Comparison of ENCODE assay signal across 19 mouse cellular contexts in the genomic region with DNA sequence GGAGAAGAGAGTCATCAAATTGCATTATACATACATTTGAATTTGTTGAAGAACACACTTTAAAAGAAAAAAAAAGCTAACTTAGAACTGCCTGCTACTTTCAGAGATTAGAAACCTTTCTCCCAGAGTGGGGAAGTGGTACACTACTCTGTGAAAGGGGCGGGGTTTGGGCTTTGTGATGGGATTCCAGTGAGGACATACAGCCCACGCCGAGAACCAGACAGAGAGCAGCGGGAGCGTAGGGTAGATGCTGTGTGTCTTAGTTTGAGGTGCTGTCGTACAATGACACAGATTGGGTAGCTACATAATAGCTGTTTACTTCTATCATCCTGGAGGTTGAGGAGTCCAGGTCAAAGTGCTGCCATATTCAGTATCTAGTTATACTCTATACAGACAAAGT.
DNase-seq lines count a peak whose midpoint lies in the region; ATAC-seq and TF ChIP-seq lines count a peak whose summit lies in the region.
"Had no signal": no experiment of that assay in that cellular context is flagged by ENCODE, and none has a peak within 500 bp of the region (broad histone marks: within the 10 kb centered on the region; RNA-seq: fewer than 3 reads in every experiment).

No protein-coding gene starts in this region.

- 95% methylated on average over 6 of the region's 6 CpGs for WGBS in midbrain, embryonic 11.5 days
- 92% methylated on average over 6 of the region's 6 CpGs for WGBS in midbrain, postnatal 0 days

- no peak overlapping the region for H3K9ac ChIP-seq in midbrain, embryonic 11.5 days (ENCODE audit: low read length)
- H3K9ac ChIP-seq in midbrain, postnatal 0 days (replicated peaks; ENCODE audit: low read length, poor library complexity, severe bottlenecking) = no peak overlapping the region

- H3K4me2 ChIP-seq in midbrain, embryonic 11.5 days = no peak overlapping the region
- H3K4me2 ChIP-seq in midbrain, postnatal 0 days (ENCODE audit: low read depth, low read length, poor library complexity, severe bottlenecking) = no peak overlapping the region

- peak; percentile 58 for DNase-seq in heart, adult 11 months
- DNase-seq in heart, postnatal 36 days = no peak
- DNase-seq in midbrain, embryonic 11.5 days (ENCODE audit: low spot score, missing footprints) = peak; percentile 77
- DNase-seq in midbrain, postnatal 0 days (ENCODE audit: low spot score) = no peak
- DNase-seq: adrenal gland, adult 2 months; adrenal gland, adult 8-10 months; adrenal gland, postnatal 10 days; adrenal gland, postnatal 14 days; adrenal gland, postnatal 25 days; adrenal gland, postnatal 36 days; B cell, adult 2 months; cerebellum, adult 11 months; cerebellum, adult 11-12 months; cerebellum, adult 18-20 months had no signal

- H3K4me3 ChIP-seq in midbrain, embryonic 11.5 days (ENCODE audit: low read depth, low read length) = no peak overlapping the region
- no peak overlapping the region for H3K4me3 ChIP-seq in midbrain, postnatal 0 days (ENCODE audit: low read depth, low read length)

- H3K4me1 ChIP-seq in midbrain, embryonic 11.5 days (ENCODE audit: control insufficient read depth, insufficient read depth, low read length) = no peaks in the 10 kb centered on the region
- 0 out of 2 replicates have a peak, but pooled peaks cover 3% of the 10 kb centered on the region for H3K4me1 ChIP-seq in midbrain, postnatal 0 days (ENCODE audit: insufficient read depth, low read length)

- no peak overlapping the region for H3K27ac ChIP-seq in midbrain, embryonic 11.5 days (ENCODE audit: low read depth, low read length)
- H3K27ac ChIP-seq in midbrain, postnatal 0 days (ENCODE audit: low read depth, low read length) = no peak overlapping the region

- intact Hi-C loops in heart, postnatal 36 days (cut with DNase I) = loop anchor here (5.0 kb wide), 3 partner anchors 110 to 210 kb away; no protein-coding TSS in a partner anchor

- H3K9me3 ChIP-seq in midbrain, embryonic 11.5 days (ENCODE audit: control insufficient read depth, low read length) = no peaks in the 10 kb centered on the region
- 0 out of 2 replicates have a peak, but pooled peaks cover 3% of the 10 kb centered on the region for H3K9me3 ChIP-seq in midbrain, postnatal 0 days (ENCODE audit: low read length)

- no peaks in the 10 kb centered on the region for H3K27me3 ChIP-seq in midbrain, embryonic 11.5 days (ENCODE audit: control insufficient read depth, insufficient read depth, low read length)
- no peaks in the 10 kb centered on the region for H3K27me3 ChIP-seq in midbrain, postnatal 0 days (ENCODE audit: insufficient read depth, low read length)
- H3K27me3 ChIP-seq: CH12.LX had no signal

- no peak for TF ChIP-seq CTCF in midbrain, postnatal 0 days (IDR thresholded peaks at IDR 0.05)

- H3K36me3 ChIP-seq in midbrain, embryonic 11.5 days (ENCODE audit: control insufficient read depth, insufficient read depth, low read length) = no peaks in the 10 kb centered on the region
- no peaks in the 10 kb centered on the region for H3K36me3 ChIP-seq in midbrain, postnatal 0 days (ENCODE audit: insufficient read depth, low read length)
- H3K36me3 ChIP-seq: G1E had no signal

- ATAC-seq in midbrain, embryonic 11.5 days (ENCODE audit: low FRiP score) = no peak
- no peak for ATAC-seq in midbrain, postnatal 0 days (ENCODE audit: low FRiP score)
- ATAC-seq: activated CD4-positive, CD25-positive, alpha-beta regulatory T cell, adult 4 months; CD4-positive, CD25-positive, alpha-beta regulatory T cell, adult 4 months; Patski had no signal

Comparison
In these comparisons a context has a peak if more than half of its experiments do, and no peak if none do; other contexts are left out.
1. DNase-seq: peak in heart, adult 11 months (single experiment) and midbrain, embryonic 11.5 days (single experiment); none in heart, postnatal 36 days (0 of 2) and midbrain, postnatal 0 days (single experiment).